Mouse (Mus musculus) embryo, embryonic 11 days (tissue): ENCODE data around the gene Jtb.

Experiments used
- DNase-seq: peaks from one replicate; pipeline ENCODE4 v3.0.0-alpha.2; 2015

Jtb gene

GRCm38 (mm10) chr3:90264687-90265033 is 33.3 kb downstream of the Jtb start:
- peak; percentile 1 for DNase-seq

GRCm38 (mm10) chr3:90265034-90265931 is 33.9 kb downstream of the Jtb start, which contains the start of gene Dennd4b:
Gene Dennd4b, plus strand, starts transcription at chr3:90265185.
- peak; percentile 90 for DNase-seq

DNA sequence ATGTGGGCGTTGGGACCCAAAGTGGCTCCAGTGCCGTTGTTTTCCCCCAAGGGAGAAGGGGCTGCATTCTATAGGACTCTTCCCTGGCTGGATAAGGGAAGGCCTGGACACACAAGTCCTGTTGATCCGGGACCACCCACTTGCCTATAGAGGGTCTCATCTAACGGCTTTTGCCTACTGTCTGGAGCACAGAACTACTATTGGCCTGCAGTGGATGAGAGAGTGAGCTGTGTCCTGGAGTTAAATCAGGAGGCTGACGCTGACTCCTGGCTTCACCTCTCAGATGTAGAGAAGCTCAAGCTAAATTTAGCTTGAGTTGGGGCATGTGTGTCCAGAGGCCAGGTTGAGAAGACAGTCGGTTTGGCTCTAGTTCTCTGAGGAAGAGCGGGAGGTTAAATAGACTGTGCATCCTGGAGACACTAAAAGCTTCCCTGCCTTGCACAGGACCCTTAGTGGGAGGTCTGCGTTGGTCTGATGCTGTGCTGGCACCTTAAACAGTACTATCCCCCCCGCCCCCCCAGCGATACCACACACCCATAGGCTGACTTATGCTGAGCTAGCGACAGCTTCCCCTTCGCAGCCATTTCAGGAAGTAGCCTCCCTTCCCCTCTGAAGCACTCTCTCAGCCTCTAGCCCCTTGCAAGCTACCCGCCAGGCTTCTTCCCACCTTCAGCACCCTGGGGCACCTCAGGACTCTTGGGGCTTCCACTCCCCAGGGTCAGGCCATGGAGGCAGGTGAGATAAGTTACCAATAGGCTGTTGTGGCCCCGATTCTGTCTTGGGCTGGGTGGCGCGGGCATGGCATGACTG is 34.7 kb downstream of the Jtb start:
- DNase-seq = no peak

DNA sequence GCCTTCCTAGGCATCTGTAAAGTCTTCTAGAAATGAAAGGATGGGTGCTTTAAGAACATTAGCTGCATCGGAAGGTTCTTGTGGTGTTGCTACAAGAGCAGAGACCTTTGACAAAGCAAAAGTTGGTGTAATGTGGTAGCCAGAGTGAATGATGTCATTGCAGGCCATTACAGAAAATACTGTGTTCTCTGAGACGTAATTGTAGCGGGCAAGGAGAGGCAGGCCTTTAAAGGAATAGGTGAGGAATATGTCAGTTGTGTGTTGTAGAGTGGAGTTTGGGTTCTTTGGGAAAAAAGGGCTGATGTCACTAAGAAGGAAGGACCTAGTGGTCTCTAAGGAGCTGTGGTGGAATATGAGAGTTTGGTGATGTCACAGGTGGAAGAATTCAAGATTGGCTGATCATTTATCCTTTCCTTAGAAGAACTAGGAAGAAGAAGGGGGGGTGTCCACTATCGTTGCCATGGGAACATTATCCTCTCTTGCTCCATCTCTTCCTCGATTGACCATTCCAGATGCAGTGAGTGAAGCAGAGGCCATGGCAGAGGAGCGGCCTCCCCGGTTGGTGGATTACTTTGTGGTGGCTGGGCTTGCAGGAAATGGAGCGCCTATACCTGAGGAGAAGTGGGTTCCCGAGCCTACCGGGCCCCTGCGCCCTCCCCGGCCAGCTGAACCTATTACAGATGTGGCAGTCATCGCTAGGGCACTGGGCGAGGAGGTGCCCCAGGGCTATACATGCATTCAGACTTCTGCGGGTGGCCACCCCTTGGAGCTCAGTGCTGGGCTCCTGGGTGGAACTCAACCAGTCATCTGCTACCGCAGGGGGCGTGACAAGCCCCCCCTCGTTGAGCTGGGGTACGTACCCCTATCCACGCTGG is 35.7 kb downstream of the Jtb start:
- DNase-seq = no peak

DNA sequence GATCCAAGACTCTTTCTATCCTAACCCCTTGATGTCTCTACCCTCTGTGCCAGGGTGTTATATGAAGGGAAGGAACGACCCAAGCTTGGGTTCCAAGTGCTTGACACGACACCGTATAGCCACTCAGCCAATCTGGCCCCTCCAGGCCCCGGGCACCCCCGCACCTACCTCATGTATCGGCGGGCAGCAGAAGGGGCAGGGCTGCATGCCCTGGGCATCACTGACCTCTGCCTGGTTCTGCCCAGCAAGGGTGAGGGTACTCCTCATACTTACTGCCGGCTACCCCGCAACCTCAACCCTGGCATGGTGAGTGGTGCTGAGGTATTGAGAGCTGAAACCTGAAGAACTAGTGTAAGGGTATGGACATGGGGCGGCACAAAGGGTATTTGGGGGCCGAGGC is 36.8 kb downstream of the Jtb start:
- no peak for DNase-seq

GRCm38 (mm10) chr3:90268971-90269370 is 37.6 kb downstream of the Jtb start:
- DNase-seq = no peak

- no peak for DNase-seq
Observed at GRCm38 (mm10) chr3:90270784-90271183, 39.4 kb downstream of the Jtb start.

- no peak for DNase-seq
Observed at GRCm38 (mm10) chr3:90272170-90272569, 40.8 kb downstream of the Jtb start.

DNA sequence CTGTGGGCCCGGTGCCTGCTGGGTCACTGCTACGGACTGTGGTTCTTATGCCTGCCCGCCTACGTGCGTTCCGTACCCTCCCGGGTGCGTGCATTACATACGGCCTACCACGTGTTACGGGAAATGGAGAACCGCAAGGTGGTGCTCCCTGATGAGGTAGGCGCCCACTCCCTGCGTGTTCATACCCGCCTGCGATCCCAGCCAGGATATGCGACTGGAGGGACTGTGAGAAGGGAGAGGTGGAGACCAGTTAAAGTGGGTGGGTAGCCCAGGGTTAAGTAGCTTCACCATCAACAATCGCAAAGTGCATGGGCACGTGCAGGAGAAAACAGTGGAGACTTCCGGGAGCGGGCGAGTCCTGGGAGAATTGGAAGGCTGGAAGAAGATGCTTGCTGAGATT is 42.5 kb downstream of the Jtb start:
- DNase-seq = no peak

GRCm38 (mm10) chr3:90275286-90275685 is 43.9 kb downstream of the Jtb start:
- no peak for DNase-seq

DNA sequence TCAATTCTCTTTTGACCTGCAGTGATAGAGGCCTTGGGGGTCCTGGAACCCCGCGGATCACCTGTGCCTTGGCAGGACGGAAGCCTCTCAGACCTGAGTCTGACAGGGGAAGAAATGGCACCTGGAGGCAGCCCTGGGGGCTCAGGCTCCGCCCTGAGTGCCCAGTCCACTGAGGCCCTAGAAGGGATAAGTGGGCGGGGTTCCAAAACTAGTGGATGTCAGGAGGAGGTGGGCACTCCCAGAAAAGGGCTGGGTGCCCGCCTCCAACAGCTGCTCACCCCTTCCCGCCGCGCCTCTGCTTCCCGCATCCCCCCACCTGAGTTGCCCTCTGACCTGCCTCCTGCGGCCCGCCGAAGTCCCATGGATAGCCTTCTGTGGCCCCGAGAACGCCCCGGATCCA is 45.5 kb downstream of the Jtb start:
- no peak for DNase-seq

- no peak for DNase-seq
Observed at GRCm38 (mm10) chr3:90277793-90278192, 46.4 kb downstream of the Jtb start.

GRCm38 (mm10) chr3:90278211-90278610 is 46.8 kb downstream of the Jtb start:
- no peak for DNase-seq

GRCm38 (mm10) chr3:90279216-90279615 is 47.8 kb downstream of the Jtb start:
- DNase-seq = no peak

- DNase-seq = no peak
Observed at GRCm38 (mm10) chr3:90279743-90280142, 48.3 kb downstream of the Jtb start.

DNA sequence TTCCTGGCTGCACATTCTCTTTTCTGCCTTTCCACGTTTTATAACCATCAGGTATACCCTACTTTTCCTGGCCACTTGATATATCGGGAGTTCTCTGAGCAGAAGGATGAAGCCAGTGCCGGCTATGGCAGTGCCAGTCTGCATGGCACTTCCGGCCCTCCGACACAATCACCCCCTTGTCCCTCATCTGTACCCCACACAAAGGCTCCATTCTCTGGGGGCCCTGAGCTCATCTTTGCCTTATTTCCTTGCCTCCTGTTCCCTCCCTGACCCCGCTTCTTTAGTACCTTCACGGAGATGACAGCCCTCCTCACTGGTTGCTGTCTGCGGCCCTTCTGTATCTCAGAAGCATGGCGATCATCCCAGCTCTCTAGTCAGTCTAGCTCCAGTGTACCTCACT is 49.3 kb downstream of the Jtb start:
- DNase-seq = no peak

DNA sequence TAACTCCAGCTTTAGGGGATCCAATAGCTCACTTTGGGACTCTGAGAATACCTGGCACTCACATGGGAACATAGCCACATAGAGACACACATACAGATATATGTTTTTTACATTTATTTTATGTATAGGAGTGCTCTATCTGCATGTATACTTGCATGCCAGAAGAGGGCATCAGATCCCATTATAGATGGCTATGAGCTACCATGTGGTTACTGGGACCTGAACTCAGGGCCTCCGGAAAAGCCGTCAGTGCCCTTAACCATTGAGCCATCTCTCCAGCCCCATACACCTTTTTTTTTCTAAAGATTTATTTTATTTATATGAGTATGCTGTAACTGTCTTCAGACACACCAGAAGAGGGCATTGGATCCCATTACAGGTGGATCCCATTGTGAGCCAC is 52.8 kb downstream of the Jtb start:
- DNase-seq = no peak
